Mouse (Mus musculus) cerebellum, adult 2 months (tissue): ENCODE results near the gene Hoxa9. TPM values are rescaled to one million over a fixed set of nuclear protein-coding genes. Genes with fewer than 3 reads are reported as not detected.

ENCODE experiments used
- DNase-seq, 2 experiments: peaks; one replicate each; pipeline ENCODE4 v3.0.0; 2021
- H3K27ac ChIP-seq: fragments of 200-500 bp; 2 replicates; pipeline ENCODE4 v1.5.1; 2012; ENCODE audit warnings: low read length, control low read depth, inconsistent platforms; ENCODE audit not compliant: insufficient read depth
- H3K27me3 ChIP-seq: fragments of 200-500 bp; 2 replicates; pipeline ENCODE4 v1.6.1; 2012; ENCODE audit warnings: inconsistent platforms, mild to moderate bottlenecking, low read length, moderate library complexity; ENCODE audit not compliant: control insufficient read depth, insufficient read depth
- H3K4me1 ChIP-seq: fragments of 200-500 bp; 2 replicates; pipeline ENCODE4 v1.6.1; 2011; ENCODE audit warnings: low read length; ENCODE audit not compliant: control insufficient read depth, insufficient read depth
- H3K4me3 ChIP-seq: fragments of 200-500 bp; replicated peaks from 2 replicates; pipeline ENCODE3; 2011; ENCODE audit warnings: mild to moderate bottlenecking, low read depth, low read length, control low read depth; ENCODE audit not compliant: insufficient read depth
- CTCF ChIP-seq: fragments of 200-500 bp; IDR thresholded peaks from 2 replicates; pipeline ENCODE4 v1.5.1; 2011; ENCODE audit warnings: low read depth, mild to moderate bottlenecking, control low read depth, low read length, moderate library complexity, borderline replicate concordance; ENCODE audit not compliant: insufficient read depth
- POLR2A ChIP-seq: fragments of 200-500 bp; IDR thresholded peaks from 2 replicates; pipeline ENCODE4 v1.6.1; 2011; ENCODE audit warnings: low read length, control low read depth, borderline replicate concordance; ENCODE audit not compliant: insufficient read depth
- WGBS: fragments of 180-500 bp; shearing (Covaris S2); methylation state at CpG from one replicate; pipeline ENCODE4 v1.1.7; 2018; 5-methylcytosine and 5-hydroxymethylcytosine counted together
- polyA plus RNA-seq: library from polyadenylated mRNA; depleted of rRNA; stranded (reverse); fragments of >200 nt; gene quantifications from 2 replicates; pipeline ENCODE4 v1.2.3, GENCODE M21; 2012

The Hoxa9 gene
- polyA plus RNA-seq, 1 experiment: not detected

- WGBS: 11% methylated on average over 23 of the region's 23 CpGs
- peak in 1 of 2 experiments; percentile 36 for DNase-seq
- no peak overlapping the region for H3K4me3 ChIP-seq
These were observed 39.9 kb upstream of the Hoxa9 start for GRCm38 (mm10) chr6:52270494-52271480.

GRCm38 (mm10) chr6:52268756-52269155, 37.9 kb upstream of the Hoxa9 start:
- H3K27ac ChIP-seq: no peak overlapping the region
- no peak for TF ChIP-seq CTCF
- TF ChIP-seq POLR2A: no peak
- no peak for DNase-seq
- peaks cover 21% of the 10 kb centered on the region; the same call in 1 of the 2 replicates for H3K27me3 ChIP-seq
- H3K4me3 ChIP-seq: no peak overlapping the region
- WGBS: 4% methylated on average over 3 of the region's 3 CpGs
- H3K4me1 ChIP-seq: no peaks in the 10 kb centered on the region

More at GRCm38 (mm10) chr6:52270494-52271480, 39.9 kb upstream of the Hoxa9 start:
- no peaks in the 10 kb centered on the region for H3K4me1 ChIP-seq
- no peak overlapping the region for H3K27ac ChIP-seq
- TF ChIP-seq POLR2A (no peak), CTCF (peak; percentile 67)
- peaks cover 16% of the 10 kb centered on the region; the same call in 1 of the 2 replicates for H3K27me3 ChIP-seq

GRCm38 (mm10) chr6:52268341-52268740, 37.5 kb upstream of the Hoxa9 start:
- Histone ChIP-seq H3K27me3 (peaks cover 21% of the 10 kb centered on the region; the same call in 1 of the 2 replicates), H3K27ac (no peak overlapping the region), H3K4me3 (no peak overlapping the region), H3K4me1 (no peaks in the 10 kb centered on the region)
- DNase-seq: no peak
- WGBS: 4% methylated on average over 7 of the region's 7 CpGs
- TF ChIP-seq CTCF (no peak), POLR2A (no peak)

- Histone ChIP-seq H3K4me3 (no peak overlapping the region), H3K27me3 (peaks cover 21% of the 10 kb centered on the region; the same call in 1 of the 2 replicates), H3K27ac (no peak overlapping the region), H3K4me1 (no peaks in the 10 kb centered on the region)
- WGBS: 6% methylated on average over 3 of the region's 3 CpGs
- no peak for DNase-seq
- TF ChIP-seq CTCF (no peak), POLR2A (no peak)
These were observed 36.8 kb upstream of the Hoxa9 start for GRCm38 (mm10) chr6:52267691-52268090.

DNA sequence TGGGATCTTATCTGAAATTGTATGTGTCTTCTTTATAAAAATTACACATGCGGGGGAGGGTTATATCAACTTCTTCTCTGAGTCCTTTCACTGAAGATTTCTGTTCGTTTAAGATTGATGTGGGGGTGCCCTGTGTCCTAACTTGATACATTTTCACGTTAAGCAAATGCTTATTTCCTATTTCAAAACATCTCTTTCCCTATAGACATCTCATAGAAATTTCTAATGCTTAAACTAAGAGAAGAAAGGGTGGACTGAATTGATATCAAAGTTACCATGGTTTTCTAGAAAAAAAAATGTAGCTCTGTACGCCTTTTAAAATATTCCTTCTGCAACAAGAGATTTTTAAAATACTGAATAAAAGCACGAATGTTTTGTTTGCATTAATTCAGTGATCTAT, 36.3 kb upstream of the Hoxa9 start:
- no peak for DNase-seq
- Histone ChIP-seq H3K4me1 (no peaks in the 10 kb centered on the region), H3K27me3 (peaks cover 24% of the 10 kb centered on the region; the same call in 1 of the 2 replicates), H3K4me3 (no peak overlapping the region), H3K27ac (no peak overlapping the region)
- 20% methylated on average over 5 of the region's 5 CpGs for WGBS
- TF ChIP-seq CTCF (no peak), POLR2A (no peak)

DNA sequence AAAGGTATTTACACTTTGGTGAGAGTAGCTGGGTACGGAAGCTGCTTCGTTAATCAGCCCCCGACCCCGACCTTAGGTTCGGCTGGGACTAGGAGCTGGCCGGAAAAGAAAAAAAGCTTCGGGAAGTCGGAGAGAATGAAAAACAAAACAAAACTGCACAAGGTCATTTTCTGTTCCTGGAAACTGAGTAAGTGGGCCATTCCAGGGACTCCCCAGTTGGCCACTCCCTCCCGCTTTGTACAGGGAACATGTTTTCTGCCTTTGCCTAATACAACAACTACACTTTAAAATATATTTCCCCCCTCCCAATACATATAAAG, 35.7 kb upstream of the Hoxa9 start:
- peaks cover 27% of the 10 kb centered on the region; the same call in 1 of the 2 replicates for H3K27me3 ChIP-seq
- WGBS: 3% methylated on average over 9 of the region's 9 CpGs
- DNase-seq: no peak

GRCm38 (mm10) chr6:52265913-52266665, 35.2 kb upstream of the Hoxa9 start:
- no peak for DNase-seq
- TF ChIP-seq CTCF (no peak), POLR2A (no peak)
- Histone ChIP-seq H3K4me3 (no peak overlapping the region), H3K27me3 (peaks cover 30% of the 10 kb centered on the region; the same call in 1 of the 2 replicates), H3K27ac (no peak overlapping the region), H3K4me1 (no peaks in the 10 kb centered on the region)
- WGBS: 5% methylated on average over 19 of the region's 19 CpGs

More for the DNA sequence above, 35.7 kb upstream of the Hoxa9 start:
- Histone ChIP-seq H3K27ac (no peak overlapping the region), H3K4me3 (no peak overlapping the region), H3K4me1 (no peaks in the 10 kb centered on the region)
- TF ChIP-seq CTCF: no peak
- TF ChIP-seq POLR2A: no peak
